Mouse (Mus musculus) layer of hippocampus, adult 2 months (tissue): ENCODE measurements around the gene Lemd2. TPM values are rescaled to one million over a fixed set of nuclear protein-coding genes. Genes with fewer than 3 reads are reported as not detected.

Experiments
- DNase-seq, 2 experiments: peaks; one replicate each; pipeline ENCODE4 v3.0.0; 2022; ENCODE audit warnings: low spot score in 2 of 2
- H3K27ac ChIP-seq: fragments of 200-600 bp; 2 replicates; pipeline ENCODE4 v1.8.1; 2022
- H3K4me3 ChIP-seq: fragments of 200-600 bp; 2 replicates; pipeline ENCODE4 v1.8.1; 2022; ENCODE audit warnings: mild to moderate bottlenecking
- CTCF ChIP-seq: fragments of 200-600 bp; conservative IDR thresholded peaks from 2 replicates; pipeline ENCODE4 v1.8.1; 2022; ENCODE audit warnings: antibody characterized with exemption, mild to moderate bottlenecking, moderate library complexity
- total RNA-seq, 2 experiments: library from RNA; stranded (reverse); gene quantifications; 2 replicates each; pipeline ENCODE4 v1.2.3; 2021

The Lemd2 gene
- total RNA-seq, 2 experiments from 2014 or later, result 44.6 to 44.7 TPM

DNA sequence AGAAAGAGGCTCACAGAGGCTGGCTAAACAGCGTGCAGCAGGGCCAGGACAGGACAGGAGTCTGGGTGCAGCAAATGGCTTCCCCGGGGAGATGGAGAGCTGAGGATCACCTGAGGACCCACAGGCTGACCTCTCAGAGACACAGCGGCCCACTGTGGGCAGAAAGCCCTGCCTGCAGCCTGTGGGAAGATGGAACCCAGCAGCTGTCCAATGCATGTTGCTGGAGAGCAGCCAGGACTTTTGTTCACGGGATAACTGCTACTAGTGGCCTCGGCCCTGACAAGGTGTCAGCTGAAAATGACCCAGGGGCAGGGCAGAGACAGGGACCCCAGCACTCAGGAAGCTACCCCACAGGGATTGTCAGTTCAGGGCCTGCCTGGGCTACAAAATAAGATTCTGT, 12.5 kb downstream of the Lemd2 start:
- Histone ChIP-seq H3K27ac (no peak overlapping the region), H3K4me3 (no peak overlapping the region)
- DNase-seq, result no peak
- TF ChIP-seq CTCF, result no peak

DNA sequence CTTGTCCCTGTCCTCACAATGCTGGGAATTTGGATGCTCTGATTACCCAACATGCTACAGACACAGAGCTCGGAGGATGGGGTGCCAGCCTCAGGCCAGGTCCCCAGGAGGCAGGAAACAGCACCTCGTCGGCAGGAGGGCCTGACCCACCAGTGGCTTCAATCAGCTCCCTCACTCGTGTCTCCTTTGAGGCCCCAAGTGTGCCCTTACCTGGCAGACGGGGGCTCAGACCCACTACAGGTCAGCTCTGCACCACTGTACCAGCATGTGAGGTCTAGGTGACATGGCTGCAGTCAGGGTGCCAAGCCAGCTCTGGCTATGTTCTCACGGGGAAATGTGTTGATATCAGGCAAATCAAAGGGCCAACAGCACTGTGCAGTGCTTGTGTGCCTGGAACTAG, 13.1 kb downstream of the Lemd2 start:
- TF ChIP-seq CTCF, result no peak
- Histone ChIP-seq H3K4me3 (no peak overlapping the region), H3K27ac (no peak overlapping the region)
- DNase-seq, result no peak

DNA sequence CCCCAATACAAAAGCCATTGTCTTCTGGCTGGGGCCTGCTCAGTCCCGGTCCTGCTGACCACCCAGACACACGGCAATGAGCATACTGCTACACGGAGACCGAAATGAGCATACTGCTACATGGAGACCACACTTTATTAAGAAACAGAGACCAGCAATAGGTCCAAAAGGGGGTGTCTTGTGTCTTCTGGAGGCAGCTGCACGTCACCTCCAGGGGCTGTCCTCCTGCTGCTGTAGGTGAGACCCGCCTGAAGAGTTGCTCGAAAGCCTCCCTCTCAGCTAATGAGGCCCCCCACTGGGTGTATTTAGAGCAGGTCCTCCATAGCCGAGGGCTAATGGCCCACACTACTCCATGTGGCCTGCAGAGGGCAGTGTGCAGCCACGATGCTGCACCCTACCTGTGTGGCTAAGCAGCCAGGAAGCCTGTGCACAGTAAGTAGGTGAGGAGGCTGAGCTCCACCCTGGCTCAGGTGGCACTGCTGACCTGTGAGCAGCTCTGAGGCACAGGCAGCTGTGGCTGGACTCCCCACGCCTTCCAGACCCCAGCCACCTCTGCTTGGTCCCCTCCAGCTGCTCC, 14.5 kb downstream of the Lemd2 start:
- peak; percentile 98 for TF ChIP-seq CTCF
- Histone ChIP-seq H3K27ac (no peak overlapping the region), H3K4me3 (no peak overlapping the region)
- peak in 1 of 2 experiments; percentile 67 for DNase-seq

DNA sequence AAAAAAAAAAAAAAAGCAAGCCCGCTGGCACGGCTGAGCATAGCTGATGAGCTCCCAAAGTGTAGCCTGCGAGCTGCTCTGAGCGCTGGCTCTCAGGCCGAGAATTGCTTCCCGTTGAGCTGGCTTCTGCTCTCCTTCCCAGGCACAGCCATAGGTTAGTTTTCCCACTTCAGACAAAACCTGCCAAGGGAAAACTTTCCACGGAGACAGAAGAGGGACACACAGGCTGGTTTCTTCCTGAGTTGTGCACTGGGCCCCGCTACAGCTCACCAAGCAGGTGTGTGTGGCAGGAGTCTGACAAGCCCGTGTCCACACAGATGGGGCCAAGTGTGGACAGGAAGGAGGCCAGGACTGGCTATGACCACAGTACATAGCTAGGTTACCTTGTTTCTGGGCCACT, 15.4 kb downstream of the Lemd2 start:
- no peak for DNase-seq

DNA sequence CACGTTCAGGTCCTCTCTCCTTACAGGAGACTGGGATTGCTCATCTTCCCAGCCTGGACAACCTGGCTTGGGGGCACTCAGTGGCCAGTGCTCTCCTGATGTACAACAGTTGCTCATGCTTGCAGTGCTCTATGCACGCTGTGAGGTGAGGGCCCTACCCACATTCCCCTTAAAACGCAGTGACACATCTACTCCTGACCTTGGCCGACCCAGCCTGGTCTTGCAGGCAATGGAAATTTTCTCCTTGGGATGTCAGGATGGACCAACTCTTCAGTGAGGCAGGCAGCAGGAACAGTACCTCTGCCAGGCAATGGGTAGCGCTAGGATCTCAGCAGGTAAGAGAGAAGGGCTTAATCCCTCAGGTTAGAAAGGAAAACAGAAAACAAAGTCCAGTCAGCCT, 17.2 kb downstream of the Lemd2 start:
- DNase-seq, result no peak
- H3K27ac ChIP-seq, result no peak overlapping the region
- H3K4me3 ChIP-seq, result no peak overlapping the region
- TF ChIP-seq CTCF, result no peak

More for the DNA sequence above, 15.4 kb downstream of the Lemd2 start:
- TF ChIP-seq CTCF, result no peak
- no peak overlapping the region for H3K4me3 ChIP-seq
- no peak overlapping the region for H3K27ac ChIP-seq

DNA sequence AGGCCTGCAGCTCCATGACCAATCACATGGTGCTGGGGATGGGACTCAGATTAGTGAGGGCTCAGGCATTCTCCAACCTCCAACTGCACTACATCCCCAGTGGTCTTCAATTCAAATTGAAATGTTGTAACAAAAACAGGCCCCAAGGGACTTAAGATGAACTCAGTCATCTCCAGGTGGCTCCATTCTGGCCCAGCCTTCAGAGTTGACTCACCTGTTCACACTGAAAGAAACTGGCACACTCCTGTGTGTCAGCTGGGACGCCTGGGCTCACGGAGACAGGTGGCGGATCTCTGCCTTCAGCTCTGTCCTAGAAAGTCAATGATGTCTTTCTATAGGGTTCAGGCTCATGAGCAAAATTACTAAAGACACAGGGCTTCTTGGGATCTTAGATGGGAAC, 18.2 kb downstream of the Lemd2 start:
- no peak overlapping the region for H3K4me3 ChIP-seq
- no peak overlapping the region for H3K27ac ChIP-seq
- no peak for DNase-seq
- TF ChIP-seq CTCF, result no peak

DNA sequence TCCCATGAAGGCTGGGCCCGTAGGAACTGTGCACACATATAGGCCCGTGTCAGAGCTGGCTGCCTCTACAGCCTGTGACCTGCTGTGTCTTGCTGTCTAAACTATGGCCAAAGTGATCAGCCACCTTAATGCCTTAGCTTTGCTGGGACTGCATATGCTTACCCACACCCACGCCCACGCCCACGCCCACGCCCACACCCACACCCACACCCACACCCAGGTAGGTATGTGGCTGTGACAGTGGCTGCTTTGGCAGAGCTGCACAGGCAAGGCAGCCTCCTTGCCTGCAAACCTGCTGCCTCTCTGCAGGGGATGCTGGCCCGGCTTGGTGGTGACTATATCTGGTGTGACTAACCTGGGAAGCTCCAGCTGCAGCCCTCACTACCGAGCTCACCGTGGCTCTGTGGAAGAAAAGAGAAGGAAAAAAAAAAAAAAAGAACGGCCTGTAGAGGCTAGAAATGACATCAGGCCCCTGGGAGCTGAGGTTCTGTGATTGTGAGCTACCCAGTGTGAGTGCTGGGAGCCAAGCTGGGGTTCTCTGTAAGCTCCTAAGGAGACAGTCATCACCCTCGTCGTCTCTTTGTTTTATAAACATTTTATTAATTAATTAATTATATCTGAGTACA, 20.5 kb downstream of the Lemd2 start:
- DNase-seq, result no peak
- H3K4me3 ChIP-seq, result no peak overlapping the region
- no peak overlapping the region for H3K27ac ChIP-seq
- TF ChIP-seq CTCF, result no peak

DNA sequence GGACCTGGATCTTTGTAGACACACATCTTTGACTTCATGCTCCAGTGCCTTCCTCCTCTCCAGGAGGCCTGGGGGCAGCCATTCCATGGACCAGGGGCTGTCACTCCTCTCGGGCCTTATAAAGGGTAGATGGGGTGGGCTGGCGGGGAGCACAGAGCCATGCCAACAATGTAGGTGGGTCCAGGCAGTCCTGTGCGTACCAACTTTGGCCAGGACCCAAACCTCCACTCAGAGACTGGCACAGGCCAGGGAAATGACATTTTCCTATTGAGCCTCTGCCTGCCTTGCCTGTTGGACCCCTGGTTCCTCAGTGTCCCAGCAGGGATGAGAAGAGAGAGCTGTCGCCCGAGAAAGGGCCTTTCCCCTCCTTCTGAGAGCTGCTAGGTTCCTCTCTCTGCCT, 21.9 kb downstream of the Lemd2 start:
- no peak for DNase-seq
- TF ChIP-seq CTCF, result no peak
- Histone ChIP-seq H3K27ac (no peak overlapping the region), H3K4me3 (no peak overlapping the region)

DNA sequence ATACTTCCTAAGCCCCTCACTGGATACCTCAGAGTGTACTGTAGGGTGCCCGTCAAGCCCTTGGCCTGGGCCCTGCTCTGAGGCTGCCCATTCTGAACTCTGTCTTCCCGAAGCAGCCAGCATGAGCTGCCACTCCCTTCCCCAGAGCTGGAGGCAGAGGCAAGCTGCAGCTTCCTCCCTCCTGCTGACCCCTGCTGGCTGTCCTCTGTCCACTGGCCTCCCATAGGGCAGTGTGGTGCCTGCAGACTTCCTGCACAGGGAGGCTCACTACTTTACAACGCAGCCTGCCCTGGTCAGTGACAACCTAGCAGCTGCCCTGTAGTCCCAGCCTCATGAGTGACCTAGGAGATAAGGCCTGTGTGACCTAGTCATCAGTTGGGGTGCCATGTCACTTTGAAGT, 22.6 kb downstream of the Lemd2 start:
- Histone ChIP-seq H3K4me3 (no peak overlapping the region), H3K27ac (no peak overlapping the region)
- peak; percentile 49 for TF ChIP-seq CTCF
- no peak for DNase-seq

DNA sequence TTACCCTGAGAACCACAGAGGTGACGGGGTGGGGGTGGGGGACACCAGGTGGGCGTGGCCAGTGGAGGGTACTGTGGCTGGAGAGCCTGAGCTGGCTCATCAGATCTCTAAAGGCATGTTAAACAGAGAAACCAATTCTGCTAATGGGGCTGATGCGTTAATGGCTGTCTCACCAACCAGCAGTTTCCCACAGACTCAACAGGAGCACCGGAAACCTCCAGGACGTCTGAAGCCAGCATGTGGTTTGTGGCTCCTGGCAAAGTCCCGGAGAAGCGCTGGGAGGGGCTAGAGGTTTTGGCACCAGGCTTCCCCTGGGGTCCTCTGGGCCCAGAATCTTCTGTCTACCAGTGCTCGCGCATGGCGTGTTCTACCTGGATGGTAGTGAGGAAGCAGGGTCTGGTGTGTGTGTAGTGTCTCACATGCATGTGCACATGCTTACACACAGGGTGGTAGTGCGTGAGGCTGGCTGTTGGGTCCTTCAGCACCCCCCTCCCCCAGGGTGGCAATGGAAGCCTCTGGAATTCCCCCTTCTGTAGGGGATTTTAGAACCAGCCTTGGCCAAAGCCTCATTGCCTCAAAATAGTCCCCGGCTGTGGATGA, 24.5 kb downstream of the Lemd2 start:
- Histone ChIP-seq H3K27ac (no peak overlapping the region), H3K4me3 (no peak overlapping the region)
- DNase-seq, result no peak
- TF ChIP-seq CTCF, result no peak

DNA sequence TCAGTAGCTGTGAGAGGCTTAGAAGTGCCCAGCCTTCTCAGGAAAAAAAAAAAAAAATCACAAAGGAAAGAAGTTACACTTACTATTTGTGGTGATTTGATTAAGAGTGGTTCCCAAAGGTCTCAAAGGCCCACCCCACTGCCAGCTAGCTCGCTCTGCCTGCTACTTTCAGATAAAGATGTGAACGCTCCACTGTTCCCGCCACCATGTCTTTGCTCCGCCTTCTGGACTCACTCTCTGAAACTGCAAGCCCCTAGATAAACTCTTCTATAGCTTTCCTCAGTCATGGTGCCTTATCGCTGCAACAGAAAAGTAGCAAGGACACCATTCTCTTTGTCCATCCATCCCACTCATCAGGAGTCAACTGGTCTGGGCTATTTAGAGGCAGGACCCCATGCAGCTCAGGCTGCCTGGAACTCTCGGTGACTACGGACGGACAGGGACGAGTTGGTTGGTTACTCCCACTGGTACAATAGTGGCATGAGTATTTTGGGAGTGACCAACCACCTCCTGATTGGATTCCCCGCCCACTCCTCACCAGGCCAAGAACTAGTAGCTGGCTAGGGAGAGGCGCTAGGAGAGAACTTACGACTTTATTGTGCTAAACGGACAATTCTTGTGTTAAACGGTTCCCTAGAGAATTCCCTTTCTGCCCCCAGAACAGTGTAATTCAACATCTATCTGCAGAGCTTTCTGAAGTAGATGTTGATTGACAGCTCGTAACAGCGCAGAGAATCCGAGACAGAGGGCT, 25.7 kb downstream of the Lemd2 start:
- no peak for TF ChIP-seq CTCF
- H3K4me3 ChIP-seq, result no peak overlapping the region
- H3K27ac ChIP-seq, result no peak overlapping the region
- DNase-seq, result no peak

DNA sequence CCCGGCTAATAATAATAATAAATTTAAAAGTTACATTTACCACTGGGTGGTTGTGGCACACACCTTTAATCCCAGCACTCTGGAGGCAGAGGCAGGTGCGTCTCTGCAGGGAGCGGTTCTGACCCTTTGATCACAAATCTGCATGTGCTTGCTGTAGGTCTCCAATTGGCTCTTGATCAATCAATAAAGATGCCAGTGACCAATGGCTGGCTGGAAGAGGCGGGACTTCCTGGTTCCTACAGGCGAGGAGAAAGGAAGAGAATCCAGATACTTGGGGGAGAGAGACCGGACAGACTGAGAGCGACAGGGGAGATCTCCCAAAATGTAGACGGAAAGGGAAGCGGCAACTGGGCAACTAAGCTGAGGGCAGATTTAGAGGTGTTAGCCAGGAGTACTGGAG, 26.2 kb downstream of the Lemd2 start:
- Histone ChIP-seq H3K4me3 (no peak overlapping the region), H3K27ac (no peak overlapping the region)
- TF ChIP-seq CTCF, result no peak
- no peak for DNase-seq

DNA sequence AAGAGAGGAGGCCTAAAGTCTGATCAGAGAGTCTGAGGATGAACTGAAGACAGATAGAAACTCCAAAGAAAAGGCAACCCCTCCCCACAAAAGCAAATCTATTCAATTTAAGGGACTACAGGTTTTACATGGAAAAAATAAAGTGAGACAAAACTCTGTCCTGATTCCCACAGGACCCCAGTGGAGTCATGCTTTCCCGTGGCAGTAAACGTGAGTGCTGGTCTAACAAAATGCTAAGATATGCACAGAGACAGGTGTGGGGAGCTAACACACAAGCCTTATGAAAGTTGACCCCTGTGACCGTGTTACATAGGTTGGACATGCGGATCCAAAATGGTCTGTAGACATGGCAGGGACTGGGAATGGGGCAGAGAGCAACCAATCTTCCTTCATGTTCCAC, 27.5 kb downstream of the Lemd2 start:
- Histone ChIP-seq H3K27ac (no peak overlapping the region), H3K4me3 (no peak overlapping the region)
- DNase-seq, result no peak
- no peak for TF ChIP-seq CTCF

DNA sequence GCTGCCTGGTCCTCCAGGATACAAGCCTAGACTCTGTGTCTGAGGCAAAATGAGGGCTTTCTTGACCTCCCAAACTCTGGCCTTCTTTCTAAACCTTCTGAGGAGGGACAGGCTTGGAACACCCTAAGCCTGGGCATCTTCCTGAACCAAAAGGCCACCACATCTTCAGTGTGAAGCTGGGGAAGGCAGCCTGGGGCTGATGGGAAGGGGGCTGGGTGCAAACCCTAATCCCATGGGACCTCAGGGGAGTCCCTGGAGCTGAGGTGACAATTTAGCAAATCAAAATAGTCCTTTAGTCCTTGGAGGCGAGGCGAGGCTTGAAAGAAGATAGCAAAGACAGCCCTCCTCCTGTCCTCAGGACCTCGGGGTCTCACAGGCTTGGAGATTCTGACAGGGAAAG, 28.0 kb downstream of the Lemd2 start:
- TF ChIP-seq CTCF, result no peak
- DNase-seq, result no peak
- Histone ChIP-seq H3K27ac (no peak overlapping the region), H3K4me3 (no peak overlapping the region)
